Mouse (Mus musculus): ENCODE results near the gene Acbd3. TPM values are rescaled to one million over a fixed set of nuclear protein-coding genes. Genes with fewer than 3 reads are reported as not detected.

Acbd3 gene
- polyA plus RNA-seq, 1 experiment from 2014 or later = 27.1 TPM

DNA sequence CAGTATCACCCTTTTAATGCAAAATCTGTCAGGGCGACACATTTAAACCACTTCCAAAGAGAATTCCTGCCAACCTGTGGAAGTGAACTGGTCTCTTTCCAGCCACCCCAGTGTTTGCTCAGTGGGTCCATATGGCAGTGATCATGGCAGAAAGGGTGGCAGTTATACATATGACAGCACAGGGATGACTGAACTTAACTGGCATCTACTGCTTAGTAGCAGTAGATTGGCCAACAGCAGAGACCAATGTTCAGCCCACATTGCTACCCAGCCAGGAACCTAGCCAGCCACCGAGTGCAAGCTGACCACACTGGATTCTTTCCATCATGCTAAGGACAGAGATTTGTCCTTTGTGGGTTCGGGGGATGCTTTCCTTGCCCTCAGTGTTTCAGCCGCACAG, 67.0 kb downstream of the Acbd3 start:
- Histone ChIP-seq H3K4me3 (replicated peaks; ENCODE audit: low read length) (no peak overlapping the region), H3K9ac (no peak overlapping the region), H3K4me1 (replicated peaks; ENCODE audit: control insufficient read depth, insufficient read depth, low read length) (peaks cover 9% of the 10 kb centered on the region), H3K9me3 (ENCODE audit: control insufficient read depth, low read length) (no peaks in the 10 kb centered on the region), H3K36me3 (replicated peaks; ENCODE audit: control insufficient read depth, insufficient read depth) (no peaks in the 10 kb centered on the region), H3K27ac (no peak overlapping the region), H3K4me2 (replicated peaks) (no peak overlapping the region), H3K27me3 (ENCODE audit: control insufficient read depth, insufficient read depth, low read length) (no peaks in the 10 kb centered on the region)
- no peak for DNase-seq (ENCODE audit: low spot score)
- 92% methylated on average over 4 of the region's 4 CpGs for WGBS
- no peak for ATAC-seq (ENCODE audit: low FRiP score)

DNA sequence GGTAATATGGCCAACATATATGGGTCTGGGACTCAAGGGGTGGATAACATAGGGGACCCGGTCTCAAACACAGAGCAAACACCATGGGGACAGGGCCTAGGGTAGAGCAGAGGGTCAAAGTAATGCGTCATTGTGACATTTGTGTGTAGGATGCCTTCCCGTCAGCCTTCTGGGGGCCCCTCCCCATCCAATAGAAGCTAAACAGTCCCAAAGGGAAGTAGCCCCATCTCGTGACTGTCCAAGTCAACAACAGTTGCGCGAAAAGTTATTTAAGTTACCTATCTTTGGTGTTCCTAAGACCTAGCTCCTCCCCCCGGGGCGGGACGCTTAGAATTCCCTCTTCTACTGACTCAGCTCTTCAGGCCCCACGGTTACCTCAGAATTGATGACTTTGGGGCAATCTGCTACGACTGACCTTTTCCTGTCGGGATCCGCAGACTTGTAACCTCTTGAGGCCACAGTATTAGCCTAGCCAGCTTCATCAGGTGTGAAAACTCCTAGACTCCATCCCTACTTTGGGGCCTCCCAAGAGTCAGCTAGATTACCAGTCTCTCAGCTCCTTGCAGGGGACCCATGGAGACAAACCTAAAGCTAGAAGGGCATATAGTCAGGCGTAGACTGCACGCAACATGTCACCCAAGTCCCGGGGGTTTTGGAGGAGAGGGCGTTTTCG, 67.7 kb downstream of the Acbd3 start:
- no peaks in the 10 kb centered on the region for H3K9me3 ChIP-seq (ENCODE audit: control insufficient read depth, low read length)
- no peaks in the 10 kb centered on the region for H3K27me3 ChIP-seq (ENCODE audit: control insufficient read depth, insufficient read depth, low read length)
- H3K4me2 ChIP-seq (replicated peaks) = peak overlapping the region; percentile 79
- H3K4me1 ChIP-seq (replicated peaks; ENCODE audit: control insufficient read depth, insufficient read depth, low read length) = peaks cover 9% of the 10 kb centered on the region
- 10% methylated on average over 18 of the region's 18 CpGs for WGBS
- DNase-seq (ENCODE audit: low spot score) = no peak
- H3K36me3 ChIP-seq (replicated peaks; ENCODE audit: control insufficient read depth, insufficient read depth) = no peaks in the 10 kb centered on the region
- peak; percentile 8; the same call in 1 of the 2 replicates for ATAC-seq (ENCODE audit: low FRiP score)
- H3K9ac ChIP-seq = peak overlapping the region; percentile 51
- no peak overlapping the region for H3K27ac ChIP-seq
- peak overlapping the region; percentile 30 for H3K4me3 ChIP-seq (replicated peaks; ENCODE audit: low read length)

DNA sequence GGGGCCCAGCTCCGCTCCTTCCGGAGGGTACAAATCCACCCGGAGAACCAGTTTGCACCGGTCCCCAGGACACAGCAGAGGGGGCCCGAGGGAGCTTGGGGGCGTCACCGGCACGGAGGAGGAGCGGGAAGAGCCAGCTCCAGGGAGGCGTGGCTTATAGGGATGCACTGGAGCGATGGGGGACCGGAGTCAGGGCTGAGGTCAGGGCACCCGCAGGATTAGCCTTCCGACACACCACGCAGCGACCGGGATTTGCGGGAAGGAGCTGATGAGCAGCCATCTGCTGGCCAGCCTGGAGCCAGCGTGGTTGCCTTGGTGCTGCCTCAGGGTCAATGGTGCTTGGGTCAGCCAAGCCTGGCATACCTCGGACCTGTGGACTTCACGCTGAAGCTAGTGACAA, 68.3 kb downstream of the Acbd3 start:
- Histone ChIP-seq H3K9me3 (ENCODE audit: control insufficient read depth, low read length) (no peaks in the 10 kb centered on the region), H3K36me3 (replicated peaks; ENCODE audit: control insufficient read depth, insufficient read depth) (no peaks in the 10 kb centered on the region), H3K9ac (peak overlapping the region; percentile 51), H3K4me2 (replicated peaks) (peak overlapping the region; percentile 79), H3K4me3 (replicated peaks; ENCODE audit: low read length) (peak overlapping the region; percentile 30), H3K4me1 (replicated peaks; ENCODE audit: control insufficient read depth, insufficient read depth, low read length) (peaks cover 9% of the 10 kb centered on the region), H3K27ac (no peak overlapping the region), H3K27me3 (ENCODE audit: control insufficient read depth, insufficient read depth, low read length) (no peaks in the 10 kb centered on the region)
- no peak for DNase-seq (ENCODE audit: low spot score)
- under 1% methylated on average over 21 of the region's 21 CpGs for WGBS
- peak; percentile 66 for ATAC-seq (ENCODE audit: low FRiP score)

DNA sequence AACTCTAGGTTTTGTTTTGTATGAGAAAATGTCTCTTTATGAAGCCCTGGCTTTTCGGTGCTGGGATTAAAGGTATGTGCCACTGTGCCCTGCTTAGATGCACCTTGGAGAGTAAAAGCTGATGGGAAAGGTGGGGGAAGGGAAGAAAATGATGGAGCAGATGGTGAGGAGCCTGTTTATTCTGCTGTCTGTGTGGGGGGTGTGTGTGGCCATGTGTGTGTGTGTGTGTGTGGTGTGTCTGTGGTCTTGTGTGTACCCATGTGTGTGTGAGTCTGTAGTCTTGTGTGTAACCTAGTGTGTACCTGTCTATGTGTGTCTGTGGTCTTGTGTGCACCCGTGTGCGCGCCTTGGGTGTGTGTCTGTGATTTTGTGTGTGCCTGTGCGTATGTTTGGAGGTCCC, 72.8 kb downstream of the Acbd3 start:
- Histone ChIP-seq H3K27me3 (ENCODE audit: control insufficient read depth, insufficient read depth, low read length) (no peaks in the 10 kb centered on the region), H3K36me3 (replicated peaks; ENCODE audit: control insufficient read depth, insufficient read depth) (peaks cover 34% of the 10 kb centered on the region), H3K9ac (no peak overlapping the region), H3K9me3 (ENCODE audit: control insufficient read depth, low read length) (no peaks in the 10 kb centered on the region), H3K4me2 (replicated peaks) (no peak overlapping the region), H3K4me3 (replicated peaks; ENCODE audit: low read length) (no peak overlapping the region), H3K4me1 (replicated peaks; ENCODE audit: control insufficient read depth, insufficient read depth, low read length) (peaks cover 8% of the 10 kb centered on the region), H3K27ac (no peak overlapping the region)
- no peak for ATAC-seq (ENCODE audit: low FRiP score)
- WGBS = 94% methylated on average over 5 of the region's 5 CpGs
- no peak for DNase-seq (ENCODE audit: low spot score)

DNA sequence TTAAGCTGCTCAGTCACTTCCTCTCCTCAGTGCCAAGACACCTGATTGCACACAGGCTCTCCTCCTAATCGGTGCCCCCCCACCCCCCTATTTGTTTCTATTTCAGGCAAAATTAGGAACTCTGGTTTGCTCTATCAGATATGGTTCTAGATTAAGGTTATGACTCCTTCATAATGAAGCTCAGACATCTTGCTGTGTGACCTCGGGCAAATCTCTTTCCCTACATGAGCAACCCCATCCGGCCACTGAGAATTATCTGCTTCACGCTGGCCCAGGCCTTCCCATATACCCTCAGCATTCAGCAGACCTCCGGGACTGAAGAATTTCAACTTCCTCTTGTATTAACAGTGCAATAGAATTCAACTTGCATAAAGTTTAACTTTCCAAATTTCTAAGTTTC, 73.4 kb downstream of the Acbd3 start:
- H3K9ac ChIP-seq = no peak overlapping the region
- WGBS = 90% methylated on average over 5 of the region's 5 CpGs
- H3K27me3 ChIP-seq (ENCODE audit: control insufficient read depth, insufficient read depth, low read length) = no peaks in the 10 kb centered on the region
- DNase-seq (ENCODE audit: low spot score) (no peak), ATAC-seq (ENCODE audit: low FRiP score) (no peak)
- no peak overlapping the region for H3K4me2 ChIP-seq (replicated peaks)
- no peaks in the 10 kb centered on the region for H3K9me3 ChIP-seq (ENCODE audit: control insufficient read depth, low read length)
- H3K27ac ChIP-seq = no peak overlapping the region
- H3K36me3 ChIP-seq (replicated peaks; ENCODE audit: control insufficient read depth, insufficient read depth) = peaks cover 40% of the 10 kb centered on the region
- H3K4me1 ChIP-seq (replicated peaks; ENCODE audit: control insufficient read depth, insufficient read depth, low read length) = peaks cover 2% of the 10 kb centered on the region
- no peak overlapping the region for H3K4me3 ChIP-seq (replicated peaks; ENCODE audit: low read length)

DNA sequence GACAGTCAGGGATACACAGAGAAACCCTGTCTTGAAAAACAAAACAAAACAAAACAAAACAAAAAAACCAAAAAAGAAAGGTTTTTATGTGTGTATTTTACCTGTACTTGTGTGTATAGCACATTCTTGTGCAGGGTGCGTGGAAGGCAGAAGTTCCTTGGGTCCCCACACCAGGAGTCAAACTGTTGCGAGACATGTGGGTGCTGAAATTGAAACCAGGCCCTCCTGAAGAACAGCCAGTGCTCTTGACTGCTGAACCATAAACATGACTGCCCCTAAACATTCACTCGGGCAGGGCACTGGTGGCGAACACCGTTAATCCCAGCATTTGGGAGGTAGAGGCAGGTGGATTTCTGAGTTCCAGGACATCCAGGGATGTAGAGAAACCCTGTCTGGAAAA, 74.2 kb downstream of the Acbd3 start:
- Histone ChIP-seq H3K27me3 (ENCODE audit: control insufficient read depth, insufficient read depth, low read length) (no peaks in the 10 kb centered on the region), H3K36me3 (replicated peaks; ENCODE audit: control insufficient read depth, insufficient read depth) (peaks cover 47% of the 10 kb centered on the region), H3K9ac (no peak overlapping the region), H3K4me1 (replicated peaks; ENCODE audit: control insufficient read depth, insufficient read depth, low read length) (no peaks in the 10 kb centered on the region), H3K9me3 (ENCODE audit: control insufficient read depth, low read length) (no peaks in the 10 kb centered on the region), H3K4me2 (replicated peaks) (no peak overlapping the region), H3K27ac (no peak overlapping the region), H3K4me3 (replicated peaks; ENCODE audit: low read length) (no peak overlapping the region)
- DNase-seq (ENCODE audit: low spot score) (no peak), ATAC-seq (ENCODE audit: low FRiP score) (no peak)
- WGBS = 97% methylated on average over 5 of the region's 5 CpGs

DNA sequence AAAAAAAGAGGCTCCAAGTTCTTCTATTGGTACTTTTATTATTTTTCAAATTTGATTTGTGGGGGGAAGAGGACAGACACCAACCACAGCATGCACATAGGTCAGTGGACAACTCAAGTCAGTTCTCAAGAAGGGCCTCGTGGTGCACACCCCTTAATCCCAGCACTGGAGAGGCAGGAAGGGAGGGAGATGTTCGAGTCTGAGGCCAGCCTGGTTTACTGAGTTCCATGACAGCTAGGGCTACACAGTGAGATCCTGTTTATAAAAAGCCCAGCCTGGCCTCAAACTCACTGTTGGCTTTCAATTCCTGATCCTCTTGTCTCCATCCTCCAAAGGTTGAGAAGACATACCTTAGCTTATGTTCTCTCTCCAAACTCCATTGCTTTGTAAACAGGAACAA, 75.0 kb downstream of the Acbd3 start:
- no peak overlapping the region for H3K4me3 ChIP-seq (replicated peaks; ENCODE audit: low read length)
- no peak overlapping the region for H3K9ac ChIP-seq
- H3K4me2 ChIP-seq (replicated peaks) = no peak overlapping the region
- no peaks in the 10 kb centered on the region for H3K4me1 ChIP-seq (replicated peaks; ENCODE audit: control insufficient read depth, insufficient read depth, low read length)
- peaks cover 55% of the 10 kb centered on the region for H3K36me3 ChIP-seq (replicated peaks; ENCODE audit: control insufficient read depth, insufficient read depth)
- H3K27me3 ChIP-seq (ENCODE audit: control insufficient read depth, insufficient read depth, low read length) = no peaks in the 10 kb centered on the region
- ATAC-seq (ENCODE audit: low FRiP score) = no peak
- H3K9me3 ChIP-seq (ENCODE audit: control insufficient read depth, low read length) = no peaks in the 10 kb centered on the region
- no peak overlapping the region for H3K27ac ChIP-seq
- WGBS = 67% methylated on average over 2 of the region's 2 CpGs
- DNase-seq (ENCODE audit: low spot score) = no peak

DNA sequence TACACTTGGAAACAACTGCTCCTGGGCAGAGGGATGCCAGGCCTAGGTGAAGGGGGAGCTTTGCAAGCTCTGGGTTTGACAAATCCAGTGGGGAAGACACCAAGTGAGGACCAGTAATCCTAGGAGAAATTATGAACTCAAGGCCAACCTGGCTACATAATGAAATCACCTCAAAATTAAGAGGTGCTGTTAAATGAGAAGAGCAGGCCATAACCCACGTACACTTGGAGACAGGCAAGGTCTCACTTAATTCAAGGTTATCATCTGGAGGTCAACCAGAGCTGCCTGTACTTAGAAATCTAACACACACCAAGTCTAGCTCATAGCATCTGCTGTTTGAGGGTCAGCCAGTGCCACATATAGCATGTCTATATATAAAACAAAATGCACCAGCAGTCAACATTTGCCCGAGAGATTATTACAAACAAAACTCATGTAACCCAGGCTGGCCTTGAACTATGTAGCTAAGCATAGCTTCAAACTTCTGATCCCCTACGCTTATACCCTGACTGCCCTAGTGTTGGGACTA, 75.7 kb downstream of the Acbd3 start:
- no peak overlapping the region for H3K27ac ChIP-seq
- H3K4me1 ChIP-seq (replicated peaks; ENCODE audit: control insufficient read depth, insufficient read depth, low read length) = no peaks in the 10 kb centered on the region
- peaks cover 62% of the 10 kb centered on the region for H3K36me3 ChIP-seq (replicated peaks; ENCODE audit: control insufficient read depth, insufficient read depth)
- no peaks in the 10 kb centered on the region for H3K27me3 ChIP-seq (ENCODE audit: control insufficient read depth, insufficient read depth, low read length)
- H3K9me3 ChIP-seq (ENCODE audit: control insufficient read depth, low read length) = no peaks in the 10 kb centered on the region
- no peak overlapping the region for H3K4me3 ChIP-seq (replicated peaks; ENCODE audit: low read length)
- WGBS = 89% methylated on average over 3 of the region's 3 CpGs
- H3K9ac ChIP-seq = no peak overlapping the region
- no peak overlapping the region for H3K4me2 ChIP-seq (replicated peaks)
- DNase-seq (ENCODE audit: low spot score) (no peak), ATAC-seq (ENCODE audit: low FRiP score) (no peak)
